Mouse (Mus musculus): ENCODE results near the gene Rps6kb1.
"Not testable (repeated sequence)": the region's sequence is repeated elsewhere in the genome, so short reads cannot be mapped to it uniquely, and the experiment has no call there.

Rps6kb1 gene

DNA sequence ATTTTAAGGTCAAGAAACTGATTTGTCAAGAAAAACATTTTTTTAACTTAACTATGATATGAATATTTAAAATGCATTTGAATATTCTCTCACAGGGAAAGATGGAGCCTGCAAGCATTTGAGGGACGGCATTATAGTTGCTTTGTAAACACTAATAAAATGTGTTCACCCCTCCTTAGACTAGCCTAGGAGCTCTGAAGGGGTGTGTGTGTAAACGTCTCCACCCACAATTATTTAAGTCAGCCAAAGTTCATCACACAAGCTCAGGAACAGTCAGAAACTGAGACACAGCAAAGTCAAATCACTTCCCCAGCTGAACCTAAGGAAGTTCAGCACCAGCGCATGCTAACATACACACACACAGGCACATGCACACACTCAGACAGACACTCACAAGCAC is 71.0 kb downstream of the Rps6kb1 start:
- DNase-seq (ENCODE audit: extremely low read depth, low read depth, low spot score), result no peak

DNA sequence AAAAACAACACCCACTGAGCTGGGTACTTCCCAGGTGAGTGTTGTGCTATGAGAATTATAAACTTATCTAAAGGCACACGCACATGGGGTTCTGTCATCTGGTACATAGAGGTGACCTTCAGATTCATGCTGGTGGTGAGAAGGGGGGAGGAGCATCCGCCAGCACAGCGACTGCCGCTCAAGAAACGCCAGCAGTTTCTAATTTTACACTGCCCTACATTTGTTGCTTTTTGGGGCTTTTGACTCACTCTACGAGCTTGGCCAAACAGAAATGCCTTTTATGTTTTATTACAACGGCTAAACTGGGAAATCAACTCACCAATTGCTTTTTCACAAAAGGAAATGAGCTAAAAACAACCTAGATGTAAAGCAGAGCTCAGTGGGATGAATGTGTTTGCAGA is 71.8 kb downstream of the Rps6kb1 start:
- DNase-seq (ENCODE audit: extremely low read depth, low read depth, low spot score), result no peak

DNA sequence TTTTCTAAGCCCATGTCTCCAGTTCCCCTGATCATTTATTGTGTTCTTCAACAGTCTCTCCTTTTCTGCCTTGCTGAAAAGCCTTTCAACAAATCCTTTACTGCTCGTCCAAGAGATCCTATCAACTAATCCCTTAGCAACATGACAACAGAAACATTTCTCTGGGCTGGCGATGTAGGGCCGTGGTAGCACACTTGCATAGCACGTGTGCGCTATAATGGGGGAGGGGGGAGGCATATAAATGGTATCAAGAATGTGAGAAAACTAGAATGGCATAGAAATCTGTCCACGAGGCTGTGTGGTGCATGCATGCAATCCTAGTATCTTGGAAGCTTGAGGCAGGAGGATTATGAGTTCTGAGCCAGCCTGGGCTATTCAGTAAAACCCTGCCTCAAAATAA is 72.8 kb downstream of the Rps6kb1 start:
- no peak for DNase-seq (ENCODE audit: extremely low read depth, low read depth, low spot score)

DNA sequence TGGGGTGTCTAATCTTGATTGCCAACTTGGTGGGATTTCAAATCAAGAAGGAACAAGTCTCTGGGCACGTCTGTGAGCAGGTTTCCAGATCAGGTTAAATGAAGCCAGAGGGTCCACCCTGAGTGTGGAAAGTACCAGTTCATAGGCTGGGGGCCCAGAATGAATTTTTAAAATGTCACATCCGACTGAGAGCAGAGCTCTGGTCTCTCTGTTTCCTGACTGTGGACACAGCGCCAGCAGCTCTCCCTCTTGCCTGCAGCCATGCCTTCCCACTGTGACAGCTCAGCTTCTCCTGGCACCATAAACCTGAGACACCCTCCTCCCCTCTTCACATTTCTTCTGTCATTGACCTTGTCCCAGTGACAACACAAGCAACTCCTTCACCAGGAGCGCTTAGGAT is 75.6 kb downstream of the Rps6kb1 start:
- no peak for DNase-seq (ENCODE audit: extremely low read depth, low read depth, low spot score)

DNA sequence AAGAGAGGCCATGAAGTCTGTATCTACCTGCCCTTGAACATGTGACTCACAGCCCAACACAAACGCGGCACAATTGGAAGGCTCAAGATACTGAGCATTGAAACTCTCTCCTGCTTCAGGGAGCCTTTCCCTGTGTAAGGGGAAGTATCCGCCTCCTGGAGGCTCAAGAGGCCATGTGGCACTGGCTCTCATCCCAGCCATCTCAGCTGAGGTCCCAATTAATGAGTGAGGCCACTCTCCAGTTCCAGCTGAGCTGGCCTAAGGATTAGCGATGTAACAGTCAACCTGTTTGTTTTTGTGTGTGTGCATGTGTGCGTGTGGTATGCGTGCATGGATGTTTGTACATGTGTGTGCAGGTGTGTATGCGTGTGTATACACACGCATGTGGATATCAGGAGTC is 76.3 kb downstream of the Rps6kb1 start:
- DNase-seq (ENCODE audit: extremely low read depth, low read depth, low spot score), result no peak

DNA sequence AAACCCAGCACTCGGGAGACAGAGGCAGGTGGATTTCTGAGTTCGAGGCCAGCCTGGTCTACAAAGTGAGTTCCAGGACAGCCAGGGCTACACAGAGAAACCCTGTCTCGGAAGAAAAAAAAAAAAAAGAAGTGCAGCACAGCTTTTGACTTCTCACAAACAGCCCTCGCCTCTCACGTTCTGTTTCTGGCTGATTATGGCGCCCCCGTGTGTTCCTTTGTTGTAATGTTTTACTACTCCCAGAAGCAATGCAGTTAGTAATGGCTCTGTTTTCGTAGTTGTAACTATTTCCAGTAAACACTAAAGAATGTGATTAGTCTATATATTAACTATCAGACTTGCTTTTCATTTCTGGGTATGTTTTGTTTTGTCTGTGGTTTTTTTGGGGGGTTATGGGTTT is 80.3 kb downstream of the Rps6kb1 start:
- not testable (repeated sequence) for DNase-seq (ENCODE audit: extremely low read depth, low read depth, low spot score)

DNA sequence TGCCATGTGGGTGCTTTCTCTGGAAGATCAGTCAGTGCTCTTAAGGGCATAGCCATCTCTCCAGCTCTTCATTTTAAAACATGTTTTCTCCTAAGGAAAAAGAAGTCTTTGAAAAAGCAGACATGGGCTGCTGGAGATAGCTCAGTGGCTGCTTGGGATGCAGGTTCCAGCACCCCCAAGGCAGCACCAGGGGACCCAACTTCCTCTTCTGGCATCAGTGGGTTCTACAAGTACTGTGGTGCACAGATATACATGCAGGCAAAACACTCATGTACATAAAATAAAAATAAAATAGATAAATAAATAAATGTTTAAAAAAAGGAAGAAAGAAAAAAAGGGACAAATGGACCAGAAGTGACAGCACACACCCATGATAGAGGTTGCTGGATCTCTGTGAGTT is 82.0 kb downstream of the Rps6kb1 start:
- DNase-seq (ENCODE audit: extremely low read depth, low read depth, low spot score), result no peak

DNA sequence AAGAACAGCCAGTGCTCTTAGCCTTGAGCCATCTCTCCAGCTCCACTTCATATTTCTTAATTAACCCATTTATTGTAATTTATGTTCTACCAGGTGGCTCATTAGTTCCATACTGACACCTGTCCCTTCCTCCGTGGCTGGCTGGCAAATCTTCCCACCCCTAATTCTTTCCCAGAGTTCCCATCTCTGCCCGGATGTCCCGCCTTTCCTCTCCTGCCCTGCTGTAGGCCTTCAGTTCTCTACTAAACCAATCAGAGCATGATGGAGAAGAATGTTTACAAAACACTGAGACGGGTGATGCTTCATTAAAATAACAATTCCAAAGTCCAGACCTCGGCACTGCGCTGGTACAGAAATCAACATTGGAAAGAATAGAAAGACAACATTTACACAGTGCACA is 85.7 kb downstream of the Rps6kb1 start:
- no peak for DNase-seq (ENCODE audit: extremely low read depth, low read depth, low spot score)

DNA sequence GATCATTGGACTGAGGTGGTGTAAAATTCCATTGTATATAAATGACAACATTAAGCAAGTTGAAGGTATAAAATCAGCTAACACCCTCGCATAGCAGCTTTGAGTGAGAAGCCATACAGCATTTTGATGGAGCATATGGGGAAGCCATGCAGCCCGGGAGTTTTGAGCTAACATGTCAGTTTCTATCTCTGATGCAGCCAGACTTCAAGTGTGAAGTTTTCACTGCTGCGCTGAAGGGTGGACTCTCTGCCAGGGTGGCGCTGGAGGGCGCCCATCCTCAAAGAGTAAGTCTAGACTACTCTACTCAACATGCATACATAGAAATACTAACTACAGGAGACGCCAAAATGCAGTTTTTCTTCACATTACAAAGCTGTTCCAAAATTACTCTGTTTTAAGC is 87.1 kb downstream of the Rps6kb1 start:
- DNase-seq (ENCODE audit: extremely low read depth, low read depth, low spot score), result no peak

DNA sequence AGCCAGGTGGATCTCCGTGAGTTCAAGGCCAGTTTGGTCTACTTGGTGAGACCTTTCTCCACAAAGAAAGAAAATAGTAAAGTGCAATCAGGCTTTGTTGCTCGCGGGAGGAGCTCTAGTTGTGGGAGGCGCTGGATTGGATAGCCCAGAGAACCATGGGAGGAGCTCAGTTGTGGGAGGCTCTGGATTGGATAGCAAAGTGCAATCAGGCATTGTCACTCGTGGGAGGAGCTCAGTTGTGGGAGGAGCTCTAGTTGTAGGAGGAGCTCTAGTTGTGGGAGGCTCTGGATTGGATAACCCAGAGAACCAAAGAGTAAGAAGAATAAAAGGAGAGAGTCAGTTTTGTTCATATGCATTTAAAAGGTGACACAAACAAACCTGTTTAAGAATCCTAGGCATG is 90.6 kb downstream of the Rps6kb1 start:
- DNase-seq (ENCODE audit: extremely low read depth, low read depth, low spot score), result no peak
